Mouse (Mus musculus): ENCODE data around the gene Kif5c. TPM values are rescaled to one million over a fixed set of nuclear protein-coding genes. Genes with fewer than 3 reads are reported as not detected.

Kif5c gene
- polyA plus RNA-seq, 2 experiments, result 4.5 to 5.3 TPM

- H3K36me3 ChIP-seq (ENCODE audit: control insufficient read depth, insufficient read depth, low read length), result no peaks in the 10 kb centered on the region
- no peaks in the 10 kb centered on the region for H3K27me3 ChIP-seq (ENCODE audit: control insufficient read depth, insufficient read depth, low read length)
- no peak overlapping the region for H3K27ac ChIP-seq (replicated peaks; ENCODE audit: low read depth, low read length)
- no peaks in the 10 kb centered on the region for H3K9me3 ChIP-seq (ENCODE audit: control insufficient read depth, low read length)
- H3K9ac ChIP-seq (ENCODE audit: low read depth, low read length, severe bottlenecking), result no peak overlapping the region
- DNase-seq (ENCODE audit: low spot score), result no peak
- WGBS, result 60% methylated on average over 4 of the region's 4 CpGs
- no peak overlapping the region for H3K4me2 ChIP-seq (replicated peaks; ENCODE audit: low read depth, low read length, severe bottlenecking)
- no peaks in the 10 kb centered on the region for H3K4me1 ChIP-seq (ENCODE audit: control insufficient read depth, insufficient read depth, low read length)
- no peak overlapping the region for H3K4me3 ChIP-seq (replicated peaks; ENCODE audit: low read length)
- ATAC-seq (ENCODE audit: low FRiP score, low read depth), result no peak
- TF ChIP-seq POLR2A (IDR thresholded peaks at IDR 0.05; ENCODE audit: borderline replicate concordance, extremely low read depth, insufficient read depth, insufficient read length), result no peak
Observed at GRCm38 (mm10) chr2:49602791-49603349, 16.2 kb upstream of the Kif5c start.

- H3K9me3 ChIP-seq (ENCODE audit: control insufficient read depth, low read length), result no peaks in the 10 kb centered on the region
- H3K4me3 ChIP-seq (replicated peaks; ENCODE audit: low read length), result no peak overlapping the region
- H3K4me2 ChIP-seq (replicated peaks; ENCODE audit: low read depth, low read length, severe bottlenecking), result no peak overlapping the region
- H3K4me1 ChIP-seq (ENCODE audit: control insufficient read depth, insufficient read depth, low read length), result no peaks in the 10 kb centered on the region
- no peak overlapping the region for H3K27ac ChIP-seq (replicated peaks; ENCODE audit: low read depth, low read length)
- ATAC-seq (ENCODE audit: low FRiP score, low read depth) (no peak), DNase-seq (ENCODE audit: low spot score) (no peak)
- H3K27me3 ChIP-seq (ENCODE audit: control insufficient read depth, insufficient read depth, low read length), result no peaks in the 10 kb centered on the region
- H3K9ac ChIP-seq (ENCODE audit: low read depth, low read length, severe bottlenecking), result no peak overlapping the region
- no peak for TF ChIP-seq POLR2A (IDR thresholded peaks at IDR 0.05; ENCODE audit: borderline replicate concordance, extremely low read depth, insufficient read depth, insufficient read length)
- no peaks in the 10 kb centered on the region for H3K36me3 ChIP-seq (ENCODE audit: control insufficient read depth, insufficient read depth, low read length)
- 74% methylated on average over 5 of the region's 5 CpGs for WGBS
Observed at GRCm38 (mm10) chr2:49609611-49610010, 9.5 kb upstream of the Kif5c start.

GRCm38 (mm10) chr2:49616765-49617164 is 2.3 kb upstream of the Kif5c start:
- ATAC-seq (ENCODE audit: low FRiP score, low read depth) (no peak), DNase-seq (ENCODE audit: low spot score) (no peak)
- H3K27me3 ChIP-seq (ENCODE audit: control insufficient read depth, insufficient read depth, low read length), result no peaks in the 10 kb centered on the region
- no peak overlapping the region for H3K27ac ChIP-seq (replicated peaks; ENCODE audit: low read depth, low read length)
- TF ChIP-seq POLR2A (IDR thresholded peaks at IDR 0.05; ENCODE audit: borderline replicate concordance, extremely low read depth, insufficient read depth, insufficient read length), result no peak
- no peak overlapping the region for H3K4me2 ChIP-seq (replicated peaks; ENCODE audit: low read depth, low read length, severe bottlenecking)
- no peak overlapping the region for H3K9ac ChIP-seq (ENCODE audit: low read depth, low read length, severe bottlenecking)
- peaks cover 10% of the 10 kb centered on the region for H3K4me1 ChIP-seq (ENCODE audit: control insufficient read depth, insufficient read depth, low read length)
- H3K36me3 ChIP-seq (ENCODE audit: control insufficient read depth, insufficient read depth, low read length), result no peaks in the 10 kb centered on the region
- no peak overlapping the region for H3K4me3 ChIP-seq (replicated peaks; ENCODE audit: low read length)
- 78% methylated on average over 3 of the region's 3 CpGs for WGBS
- H3K9me3 ChIP-seq (ENCODE audit: control insufficient read depth, low read length), result no peaks in the 10 kb centered on the region

GRCm38 (mm10) chr2:49619719-49620522 is 823 bp downstream of the Kif5c start:
- WGBS, result 1% methylated on average over 32 of the region's 33 CpGs
- Histone ChIP-seq H3K4me3 (replicated peaks; ENCODE audit: low read length) (peak overlapping the region; percentile 69), H3K9ac (ENCODE audit: low read depth, low read length, severe bottlenecking) (peak overlapping the region; percentile 65), H3K27me3 (ENCODE audit: control insufficient read depth, insufficient read depth, low read length) (no peaks in the 10 kb centered on the region), H3K4me2 (replicated peaks; ENCODE audit: low read depth, low read length, severe bottlenecking) (peak overlapping the region; percentile 89), H3K27ac (replicated peaks; ENCODE audit: low read depth, low read length) (no peak overlapping the region), H3K36me3 (ENCODE audit: control insufficient read depth, insufficient read depth, low read length) (no peaks in the 10 kb centered on the region), H3K9me3 (ENCODE audit: control insufficient read depth, low read length) (no peaks in the 10 kb centered on the region), H3K4me1 (ENCODE audit: control insufficient read depth, insufficient read depth, low read length) (peaks cover 10% of the 10 kb centered on the region)
- DNase-seq (ENCODE audit: low spot score), result no peak
- peak; percentile 18; the same call in 1 of the 2 replicates for ATAC-seq (ENCODE audit: low FRiP score, low read depth)
- no peak for TF ChIP-seq POLR2A (IDR thresholded peaks at IDR 0.05; ENCODE audit: borderline replicate concordance, extremely low read depth, insufficient read depth, insufficient read length)

- DNase-seq (ENCODE audit: low spot score) (no peak), ATAC-seq (ENCODE audit: low FRiP score, low read depth) (no peak)
- Histone ChIP-seq H3K27ac (replicated peaks; ENCODE audit: low read depth, low read length) (no peak overlapping the region), H3K36me3 (ENCODE audit: control insufficient read depth, insufficient read depth, low read length) (no peaks in the 10 kb centered on the region), H3K9ac (ENCODE audit: low read depth, low read length, severe bottlenecking) (no peak overlapping the region), H3K9me3 (ENCODE audit: control insufficient read depth, low read length) (no peaks in the 10 kb centered on the region), H3K4me1 (ENCODE audit: control insufficient read depth, insufficient read depth, low read length) (peaks cover 10% of the 10 kb centered on the region), H3K4me2 (replicated peaks; ENCODE audit: low read depth, low read length, severe bottlenecking) (peak overlapping the region; percentile 89), H3K4me3 (replicated peaks; ENCODE audit: low read length) (peak overlapping the region; percentile 69), H3K27me3 (ENCODE audit: control insufficient read depth, insufficient read depth, low read length) (no peaks in the 10 kb centered on the region)
- TF ChIP-seq POLR2A (IDR thresholded peaks at IDR 0.05; ENCODE audit: borderline replicate concordance, extremely low read depth, insufficient read depth, insufficient read length), result no peak
- WGBS, result 16% methylated on average over 14 of the region's 14 CpGs
Observed at GRCm38 (mm10) chr2:49620626-49621117, 1.6 kb downstream of the Kif5c start.
